Mouse (Mus musculus) spleen, adult 12 weeks (tissue): ENCODE results near the gene Pld4.

Experiments
- DNase-seq: peaks from one replicate; pipeline ENCODE4 v3.0.0; 2022; ENCODE audit warnings: low spot score

Pld4 gene

DNA sequence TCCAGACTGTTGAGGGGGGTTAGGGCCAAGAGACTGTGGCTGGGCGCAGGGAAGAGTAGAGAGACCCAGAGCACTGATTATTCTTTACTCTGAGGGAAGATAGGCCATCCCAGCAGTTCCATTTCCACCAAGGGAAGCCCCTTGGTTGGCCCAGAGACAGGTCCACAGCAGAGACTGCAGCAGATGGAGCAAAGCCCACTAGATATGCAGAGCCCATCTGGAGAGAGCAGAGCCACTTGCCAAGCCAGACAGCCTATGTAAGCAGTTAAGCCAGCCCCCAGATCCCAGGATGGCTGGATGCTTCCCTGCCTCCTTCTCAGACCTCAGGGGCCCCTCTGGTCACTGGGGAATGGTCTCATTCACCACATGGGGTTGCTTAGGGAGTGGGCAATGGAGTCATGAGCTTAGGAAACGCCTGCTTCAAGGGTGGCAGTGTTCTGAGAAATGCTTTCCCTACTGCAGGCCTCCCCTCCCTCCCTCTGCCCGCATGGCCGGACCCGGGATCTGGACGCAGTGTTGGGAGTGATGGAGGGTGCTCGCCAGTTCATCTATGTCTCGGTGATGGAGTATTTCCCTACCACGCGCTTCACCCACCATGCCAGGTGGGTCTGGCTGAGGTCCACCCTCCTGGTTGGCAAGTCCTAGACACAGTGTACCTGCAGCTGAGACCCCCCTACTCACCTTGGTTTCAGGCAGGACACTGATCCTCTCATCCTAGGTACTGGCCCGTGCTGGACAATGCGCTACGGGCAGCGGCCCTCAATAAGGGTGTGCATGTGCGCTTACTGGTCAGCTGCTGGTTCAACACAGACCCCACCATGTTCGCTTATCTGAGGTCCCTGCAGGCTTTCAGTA, 6.8 kb downstream of the Pld4 start:
- DNase-seq = no peak

DNA sequence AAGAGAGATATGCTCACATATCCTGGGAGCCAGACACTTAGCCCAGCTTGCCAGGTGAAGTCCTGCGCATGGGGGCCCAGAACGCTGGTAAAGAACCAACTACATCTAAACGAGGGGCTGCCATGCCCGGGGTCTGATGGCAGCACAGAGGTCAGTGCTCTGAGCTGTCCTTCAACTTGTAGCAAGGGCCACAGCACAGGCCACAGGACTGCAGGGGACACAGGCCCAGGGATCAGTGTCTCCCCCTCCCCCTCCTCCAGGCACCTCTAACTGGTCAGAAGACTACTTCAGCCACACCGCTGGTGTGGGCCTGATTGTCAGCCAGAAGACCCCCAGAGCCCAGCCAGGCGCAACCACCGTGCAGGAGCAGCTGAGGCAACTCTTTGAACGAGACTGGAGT, 7.7 kb downstream of the Pld4 start:
- DNase-seq = no peak

DNA sequence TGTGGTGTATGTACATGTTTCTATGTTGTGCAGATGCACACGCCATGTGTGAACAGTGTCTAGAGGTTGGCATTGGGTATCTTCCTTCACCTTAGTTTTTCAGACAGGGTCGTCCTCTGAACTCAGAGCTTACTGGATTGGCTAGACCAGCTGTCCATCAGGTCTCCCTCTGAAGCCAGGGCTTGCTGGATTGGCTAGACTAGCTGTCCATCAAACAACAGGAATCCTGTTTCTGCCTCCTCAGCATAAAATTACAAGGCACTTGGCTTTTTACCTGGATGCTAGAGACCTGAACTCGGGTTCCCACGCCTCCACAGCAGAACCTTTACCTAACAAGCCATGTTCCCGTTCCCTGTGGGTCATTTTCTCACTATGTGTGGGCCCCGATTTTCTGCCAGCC, 8.6 kb downstream of the Pld4 start:
- DNase-seq = no peak

DNA sequence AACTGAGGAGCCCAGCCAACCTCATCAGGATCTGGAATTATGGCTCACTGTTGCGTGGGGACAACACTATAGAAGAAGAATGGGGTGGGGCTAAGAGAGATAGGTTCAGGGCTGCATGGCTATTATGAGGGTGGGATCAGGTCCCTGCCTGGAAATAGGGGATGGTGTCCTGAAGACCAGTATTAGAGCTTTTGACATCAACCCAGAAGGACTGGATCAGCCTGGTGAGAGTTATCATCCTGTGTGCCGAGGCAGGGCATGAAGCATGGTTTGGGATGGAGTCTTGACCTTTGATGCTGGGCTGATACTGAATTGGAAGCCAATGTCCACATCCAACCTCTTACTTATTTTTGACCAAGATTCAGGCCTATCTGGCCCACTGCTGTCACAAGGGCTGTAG, 9.3 kb downstream of the Pld4 start:
- no peak for DNase-seq

DNA sequence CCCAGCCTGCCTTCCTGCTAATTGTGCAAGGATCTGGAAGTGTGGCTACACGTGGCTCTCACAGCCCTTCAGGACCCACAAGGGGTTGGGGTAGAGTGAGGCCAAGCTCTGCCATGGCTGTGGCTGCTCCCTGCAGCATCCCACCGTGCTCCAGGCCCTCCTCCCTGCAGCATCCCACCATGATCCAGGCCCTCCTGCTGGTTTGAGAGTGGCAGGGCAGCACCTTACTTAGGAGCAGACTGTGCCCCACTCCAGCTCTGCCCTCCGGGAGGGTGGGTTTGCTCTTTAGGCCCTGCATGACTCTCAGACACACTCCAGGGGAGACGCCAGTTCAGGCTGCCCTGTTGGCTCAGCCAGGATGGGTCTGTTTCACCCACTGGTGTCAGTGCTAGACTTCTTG, 9.9 kb downstream of the Pld4 start:
- DNase-seq = no peak

DNA sequence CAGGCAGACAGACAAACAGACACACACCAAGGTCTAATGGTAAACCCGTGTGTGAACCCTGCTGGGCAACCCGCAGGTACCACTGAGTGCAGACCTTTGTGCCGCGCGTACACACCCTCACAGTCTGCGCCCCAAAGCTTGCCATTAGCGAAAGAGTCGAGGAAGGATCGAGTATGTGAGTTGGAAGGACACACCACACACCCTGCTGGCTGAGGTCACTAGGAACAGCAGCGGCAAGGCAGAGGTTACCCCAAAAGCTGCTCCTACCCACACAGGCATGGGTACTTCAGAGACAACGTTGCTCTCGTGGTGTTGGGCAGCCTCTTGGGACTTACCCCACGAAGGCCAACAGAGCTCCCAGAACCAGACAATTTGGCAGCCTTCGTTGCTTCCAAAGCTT, 11.9 kb downstream of the Pld4 start:
- no peak for DNase-seq

DNA sequence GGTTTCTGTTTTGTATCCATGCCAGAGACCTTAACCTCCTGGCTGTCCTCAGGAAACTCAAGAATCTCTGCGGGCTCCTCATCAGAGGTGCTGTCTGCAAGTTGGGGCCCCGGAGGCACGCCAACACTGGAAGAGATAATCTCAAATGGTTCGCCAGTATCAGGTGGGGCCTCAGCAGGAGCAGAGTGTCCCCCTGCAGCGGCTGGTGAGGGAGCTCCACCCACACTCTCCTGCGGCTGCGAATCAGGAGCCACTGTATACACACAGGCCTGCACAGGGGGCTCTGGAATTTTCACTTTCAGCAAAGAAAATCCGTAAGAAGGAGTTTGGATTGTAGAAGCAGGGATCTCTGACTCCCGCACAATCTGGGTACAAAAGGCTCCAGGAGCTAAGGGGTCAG, 12.9 kb downstream of the Pld4 start:
- DNase-seq = no peak

DNA sequence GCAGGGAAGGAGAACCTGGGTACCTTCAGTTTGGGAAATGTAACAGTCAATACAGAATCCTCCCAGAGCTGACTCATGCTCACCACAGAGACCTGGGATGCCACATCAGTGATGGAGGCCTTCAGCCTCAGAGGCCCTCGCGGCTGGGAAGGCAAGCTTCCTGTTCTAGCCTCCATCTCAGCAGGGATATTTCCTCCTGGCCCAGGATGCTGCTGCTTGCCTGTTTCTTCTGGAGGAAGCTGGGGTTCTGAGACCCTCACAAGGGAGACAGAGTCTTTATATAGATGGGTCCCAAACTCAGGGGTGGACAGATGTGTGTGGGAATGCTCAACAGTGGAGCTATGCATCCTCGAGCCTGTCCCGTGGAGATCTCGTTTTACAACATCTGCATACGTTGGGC, 13.6 kb downstream of the Pld4 start:
- no peak for DNase-seq

DNA sequence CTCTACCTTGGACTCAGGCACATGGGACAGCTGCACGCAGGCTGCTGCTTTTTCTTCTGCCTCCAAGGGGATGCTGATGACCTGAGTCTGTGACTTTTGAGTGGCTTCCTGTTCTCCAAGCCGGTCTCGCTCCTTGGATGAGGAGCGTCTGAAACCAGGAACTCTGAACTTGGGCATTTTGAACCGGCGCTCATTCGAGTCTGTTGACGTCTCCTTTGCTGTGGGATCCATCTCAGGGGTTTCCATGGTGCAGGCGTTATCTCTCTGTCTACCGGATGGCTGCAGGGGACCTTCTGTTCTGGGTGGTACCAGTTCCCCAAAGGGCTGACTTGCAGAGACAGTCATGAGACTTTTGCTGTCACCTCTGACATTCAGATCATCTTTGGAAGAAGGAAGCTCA, 14.0 kb downstream of the Pld4 start:
- no peak for DNase-seq

DNA sequence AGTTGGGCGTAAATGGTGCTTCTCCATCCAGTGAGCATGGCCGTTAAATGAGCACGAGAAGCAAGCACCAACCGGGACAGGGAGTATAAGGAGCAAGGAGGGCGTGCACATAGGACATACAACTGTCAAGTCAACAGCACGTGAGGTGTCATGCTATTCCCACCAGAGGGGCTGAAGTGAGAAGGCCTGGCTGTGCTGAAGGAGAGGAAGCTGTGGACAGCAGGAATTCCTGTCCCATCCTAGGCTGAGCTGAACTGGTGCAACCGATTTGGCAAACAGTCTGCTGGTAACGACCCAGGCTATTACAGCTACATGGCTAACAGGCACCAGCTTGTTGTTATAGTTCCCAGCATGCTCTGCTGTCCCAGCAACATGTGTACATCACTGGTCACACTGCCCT, 30.6 kb downstream of the Pld4 start:
- DNase-seq = no peak

DNA sequence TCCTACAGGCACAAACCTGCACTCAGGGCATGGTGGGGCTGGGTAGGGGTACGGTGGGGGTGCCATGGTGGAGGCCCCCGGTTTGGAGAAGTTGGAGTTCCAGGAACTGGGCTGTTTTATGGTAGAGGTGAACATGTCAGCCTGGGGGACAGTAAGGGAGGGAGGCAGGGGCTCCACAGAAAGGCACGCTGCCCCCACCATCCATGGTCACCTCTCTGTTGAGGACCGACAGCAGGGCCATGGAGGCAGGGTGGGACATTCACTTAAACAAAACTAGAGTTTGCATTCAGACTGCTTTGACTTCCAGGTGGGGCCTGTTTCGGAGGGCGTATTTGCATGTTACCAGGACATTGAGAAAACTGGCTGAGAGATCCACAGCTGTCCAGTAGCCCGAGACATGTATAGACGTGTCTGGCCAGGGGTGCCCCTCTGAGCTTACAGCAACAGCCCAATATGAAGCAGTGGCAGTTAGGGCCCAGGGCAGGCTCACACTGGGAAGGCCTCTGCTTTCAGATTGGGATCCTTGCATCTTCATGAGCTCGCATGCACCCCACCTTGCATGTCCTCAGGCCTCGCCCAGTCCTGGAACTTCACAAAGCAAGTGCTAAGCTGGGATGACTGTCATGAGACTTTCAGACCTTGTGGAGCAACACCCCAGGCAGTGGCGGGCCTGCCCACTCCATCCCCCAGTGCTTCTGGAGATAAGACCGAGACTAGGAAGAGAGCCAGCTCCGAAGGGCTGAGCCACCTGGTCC, 33.3 kb downstream of the Pld4 start:
- no peak for DNase-seq

DNA sequence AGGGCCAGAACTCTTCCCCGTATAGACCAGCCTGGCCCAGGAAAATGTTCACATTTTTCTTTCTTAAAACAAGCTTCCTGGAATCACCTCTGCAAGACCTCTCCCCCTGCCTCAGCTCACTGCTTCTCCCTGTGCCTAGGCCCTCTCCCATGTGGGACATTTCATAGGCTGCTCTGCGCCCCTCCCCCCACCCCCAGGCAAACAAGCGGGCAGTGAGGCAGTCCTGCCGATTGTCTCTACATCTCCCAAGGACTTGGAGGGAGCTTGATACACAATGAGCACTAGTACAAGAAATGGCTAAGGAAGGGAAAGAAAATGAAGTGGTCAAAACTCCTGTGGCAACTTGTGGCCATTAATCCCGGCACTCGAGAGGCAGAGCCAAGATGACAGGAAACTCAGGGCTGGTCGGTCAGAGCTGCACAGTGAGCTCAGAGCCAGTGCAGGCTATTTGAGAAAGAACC, 33.9 kb downstream of the Pld4 start:
- no peak for DNase-seq

DNA sequence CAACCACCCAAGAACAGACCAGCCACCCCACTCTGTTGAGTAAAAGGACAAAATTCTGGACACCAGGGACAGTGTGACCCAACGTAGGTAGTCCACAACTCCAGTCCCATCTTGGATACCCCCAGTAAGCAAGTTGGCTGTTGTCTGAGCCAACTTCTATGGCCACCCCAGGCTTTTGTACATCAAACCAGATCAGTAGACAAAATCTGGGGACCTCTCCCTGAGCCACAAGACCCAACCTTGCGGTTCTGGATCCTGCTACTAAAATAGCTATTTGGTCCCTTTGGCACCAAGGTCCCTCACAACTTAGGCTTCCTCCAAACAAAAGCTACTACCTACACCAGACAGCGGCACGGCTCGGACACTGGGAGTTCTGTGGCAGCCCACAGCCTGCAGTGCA, 34.5 kb downstream of the Pld4 start:
- no peak for DNase-seq

DNA sequence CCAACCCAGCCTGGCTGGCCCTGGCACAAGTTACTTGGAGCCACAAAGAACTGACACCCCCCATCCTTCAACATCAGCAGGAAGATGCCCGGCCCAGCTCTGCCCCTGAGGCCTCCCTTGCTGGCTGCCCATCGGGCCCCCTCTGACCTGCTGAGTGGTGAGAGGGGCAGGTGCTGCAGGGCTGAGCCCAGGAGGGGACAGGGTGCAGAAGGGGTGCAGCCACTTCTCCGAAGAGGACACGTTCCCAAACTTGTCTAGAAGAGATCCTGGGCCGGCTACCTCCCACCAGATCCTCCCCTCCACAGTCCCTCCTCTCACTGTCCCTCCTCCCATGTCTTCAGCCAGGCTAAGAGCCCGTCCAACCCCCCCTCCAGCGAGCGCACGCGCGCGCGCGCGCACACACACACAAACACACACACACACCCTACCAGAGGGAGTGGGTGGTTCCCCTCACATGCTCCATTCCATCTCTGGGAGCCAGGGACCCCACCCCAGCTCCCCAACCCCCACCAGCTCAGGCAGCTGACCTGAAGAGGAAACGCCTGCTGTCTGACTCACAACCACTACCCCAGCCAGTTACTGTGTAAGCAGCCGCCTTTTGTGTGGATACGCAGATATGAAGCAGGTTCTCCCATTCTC, 35.1 kb downstream of the Pld4 start:
- DNase-seq = no peak

DNA sequence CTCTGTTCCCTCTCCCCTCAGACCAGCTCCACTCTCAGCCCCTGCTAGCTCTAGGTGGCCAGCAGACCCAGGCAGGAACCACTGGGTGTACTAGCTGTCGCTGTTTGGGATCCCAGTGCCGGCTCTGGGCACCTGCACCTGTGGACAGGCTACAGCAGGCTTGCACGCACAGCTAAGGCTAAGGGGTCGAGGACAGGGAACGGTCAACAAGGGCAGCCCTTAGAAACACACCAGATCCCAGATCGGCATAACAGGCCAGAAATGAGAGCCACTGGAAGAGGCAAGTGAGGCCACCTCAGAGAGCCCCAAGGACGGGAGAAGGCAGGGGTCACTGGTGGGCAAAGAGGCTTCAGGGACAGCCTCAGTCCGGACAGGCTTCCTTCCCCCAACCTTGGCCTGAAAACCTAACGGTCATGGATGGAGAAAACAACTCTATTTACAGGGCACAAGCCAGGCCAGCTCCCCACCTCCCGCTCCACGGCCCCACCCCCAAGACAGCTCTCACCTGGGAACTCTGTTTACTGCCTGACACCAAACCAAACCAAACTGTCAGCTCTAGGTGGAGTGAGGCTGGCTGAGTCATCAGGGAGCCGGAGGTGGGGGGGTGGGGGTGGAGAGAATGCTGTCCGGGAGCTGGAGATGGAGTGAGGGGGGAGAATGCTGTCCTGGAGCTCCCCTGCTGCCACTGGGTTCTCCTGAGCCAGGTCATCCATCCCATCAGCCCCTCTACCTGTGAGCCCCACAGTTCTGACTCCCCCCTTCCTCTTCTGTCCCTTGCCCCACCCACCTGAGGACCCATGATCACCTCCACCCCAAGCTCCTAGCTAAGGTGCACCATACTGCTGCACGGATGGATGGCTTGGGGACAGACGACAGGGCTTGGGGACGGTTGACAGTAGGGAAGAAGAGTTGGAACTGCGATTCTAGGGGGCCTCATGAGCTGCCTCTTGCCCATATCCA, 36.4 kb downstream of the Pld4 start:
- no peak for DNase-seq

DNA sequence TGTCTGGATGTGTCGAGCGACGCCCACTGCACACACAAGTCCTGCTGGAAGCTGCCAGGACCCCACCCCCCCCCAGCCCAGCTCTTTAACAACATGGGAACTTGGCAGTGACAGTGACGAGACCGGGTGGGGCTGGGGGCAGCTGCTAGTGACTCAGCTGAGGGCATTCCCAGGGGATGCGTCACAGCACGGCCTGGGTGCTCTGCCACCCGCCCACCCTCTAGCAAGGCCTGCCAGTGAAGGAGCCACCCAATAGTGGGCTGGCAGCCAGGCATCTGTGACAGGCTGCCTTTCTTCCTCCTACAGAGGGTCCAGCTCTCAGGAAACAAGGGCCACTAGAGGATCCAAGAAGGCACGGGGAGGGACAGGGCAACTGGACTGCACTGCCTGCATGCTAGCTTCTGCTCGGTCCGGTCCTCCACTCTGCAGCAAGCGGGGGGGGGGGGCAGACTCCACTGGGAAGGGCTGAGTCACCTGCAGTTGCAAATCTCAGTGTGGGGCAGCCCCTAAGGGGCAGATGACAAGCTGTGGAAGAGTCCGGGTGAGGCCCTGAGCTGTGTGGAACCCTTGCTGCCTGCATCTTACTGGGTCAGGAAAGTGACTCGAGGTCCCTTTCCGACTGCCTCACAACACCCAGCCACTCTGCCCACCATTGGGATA, 37.3 kb downstream of the Pld4 start:
- no peak for DNase-seq

DNA sequence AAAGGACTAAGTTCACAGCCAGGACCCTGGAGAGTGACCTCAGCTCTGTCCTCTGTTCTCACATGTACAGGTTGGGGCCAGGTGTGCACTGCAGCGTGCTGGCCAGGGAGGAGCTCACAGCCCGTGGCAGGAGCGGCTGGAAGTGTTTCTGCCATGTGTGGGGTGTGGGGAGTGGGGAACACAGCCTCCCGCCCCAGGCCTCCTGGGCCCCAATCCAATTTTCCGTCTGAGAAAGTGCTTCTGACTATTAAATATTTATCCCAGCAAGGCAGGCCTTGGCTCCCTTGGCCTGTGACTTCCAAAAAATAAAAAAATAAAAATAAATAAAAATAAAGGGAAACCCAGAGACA, 37.9 kb downstream of the Pld4 start:
- DNase-seq = no peak

DNA sequence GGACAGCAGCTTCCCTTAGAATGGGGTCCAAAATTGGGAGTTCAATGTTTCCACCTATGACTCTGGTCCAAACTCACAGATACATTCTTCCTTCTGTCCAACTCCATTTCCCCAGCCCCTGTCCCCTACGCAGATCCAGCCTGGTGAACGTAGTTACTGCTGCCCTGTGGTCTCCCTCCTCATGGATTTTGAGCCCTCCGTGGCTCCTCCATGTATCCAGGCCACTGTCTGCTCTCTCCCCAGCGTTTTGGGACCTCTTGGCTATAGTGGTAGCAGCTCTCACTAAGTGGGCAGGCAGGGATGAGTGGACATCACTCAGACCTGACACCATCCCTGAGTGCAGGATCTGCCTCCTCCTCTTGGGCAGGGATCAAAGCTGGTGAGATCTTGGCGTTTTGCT, 38.3 kb downstream of the Pld4 start:
- DNase-seq = no peak

DNA sequence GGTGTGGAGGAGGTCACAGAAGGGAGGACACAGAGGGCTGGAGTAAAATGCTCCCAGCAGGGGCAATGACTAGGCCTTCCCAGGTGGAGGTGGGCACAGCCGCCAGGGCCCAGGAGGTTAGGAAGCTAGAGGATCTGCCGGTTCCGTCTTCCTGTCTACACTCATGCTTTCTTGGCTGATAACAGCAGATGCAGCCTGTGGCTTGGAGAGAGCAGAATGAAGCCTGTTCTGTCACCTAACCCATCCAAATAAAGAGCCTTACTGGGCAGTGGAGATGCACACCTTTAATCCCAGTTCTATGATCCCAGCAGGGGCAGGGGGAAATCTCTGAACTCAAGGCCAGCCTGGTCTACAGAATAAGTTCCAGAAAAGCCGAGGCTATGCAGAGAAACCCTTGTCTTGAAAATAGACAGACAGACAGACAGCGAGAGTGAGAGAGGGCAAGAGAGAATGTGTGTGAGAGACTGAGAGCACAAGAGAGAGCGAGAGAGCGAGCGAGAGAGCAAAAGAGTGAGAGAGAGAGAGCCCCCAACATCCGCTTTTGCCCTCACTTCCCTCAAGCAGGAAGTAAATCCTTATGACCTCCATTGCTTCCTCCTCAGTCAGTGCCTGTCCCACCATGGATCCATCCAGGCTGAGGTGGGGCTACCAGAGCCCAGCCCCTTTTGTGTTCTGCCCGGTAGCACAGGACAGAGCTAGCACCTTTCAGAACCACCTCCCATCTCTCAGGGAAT, 38.9 kb downstream of the Pld4 start:
- no peak for DNase-seq

DNA sequence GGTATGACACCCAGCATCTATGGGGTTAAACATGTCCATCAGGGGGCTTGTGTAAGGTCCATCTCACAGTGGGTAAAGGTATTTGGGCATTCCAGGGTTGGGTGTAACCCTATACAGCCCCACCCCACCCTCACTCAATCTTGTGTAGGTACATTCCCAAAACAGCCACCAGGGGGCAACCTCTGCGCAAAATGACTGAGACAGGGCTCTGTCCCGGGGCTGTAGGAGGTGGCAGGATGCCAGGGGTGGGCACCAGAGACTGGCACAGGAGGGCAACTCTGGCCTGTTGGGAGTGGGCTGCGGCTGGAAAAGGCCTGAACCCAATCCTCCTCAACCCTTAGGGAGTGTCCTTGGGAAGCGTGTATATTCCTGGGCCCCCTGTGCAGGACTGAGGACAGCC, 40.0 kb downstream of the Pld4 start:
- peak; percentile 64 for DNase-seq
